Mouse (Mus musculus) CH12.LX (cell line): ENCODE measurements around the gene Hhex. TPM values are rescaled to one million over a fixed set of nuclear protein-coding genes. Genes with fewer than 3 reads are reported as not detected.

ENCODE experiments used
- DNase-seq: peaks from one replicate; pipeline ENCODE4 v3.0.0-alpha.2; 2013; ENCODE audit errors: extremely low read depth
- H3K27ac ChIP-seq: 2 replicates; pipeline ENCODE4 v1.5.1; 2012; ENCODE audit warnings: low read depth, mild to moderate bottlenecking, control low read depth, moderate library complexity; ENCODE audit not compliant: insufficient read depth
- H3K27me3 ChIP-seq: replicated peaks from 2 replicates; pipeline ENCODE3; 2012; ENCODE audit warnings: inconsistent platforms
- H3K36me3 ChIP-seq, 2 experiments: replicated peaks in 1 of 2; 2 replicates each; pipeline versions ENCODE3 to v1.6.1; 2012; ENCODE audit warnings: inconsistent platforms in 1 of 2, low read length in 1 of 2, mild to moderate bottlenecking in 1 of 2, mixed read lengths in 1 of 2, moderate library complexity in 1 of 2; ENCODE audit not compliant: control insufficient read depth in 1 of 2, insufficient read depth in 1 of 2
- H3K4me1 ChIP-seq, 2 experiments: 2 replicates each; pipeline ENCODE4 v1.6.1; 2012; ENCODE audit warnings: inconsistent platforms in 1 of 2, moderate library complexity in 1 of 2; ENCODE audit not compliant: insufficient read depth in 2 of 2, control insufficient read depth in 1 of 2
- H3K4me2 ChIP-seq: 2 replicates; pipeline ENCODE4 v1.6.1; 2012; ENCODE audit warnings: low read depth, mild to moderate bottlenecking, control low read depth; ENCODE audit not compliant: poor library complexity, insufficient read depth, severe bottlenecking
- H3K4me3 ChIP-seq, 3 experiments: fragments of 150-350 bp in 1 of 3; sonication (generic) in 1 of 3; replicated peaks in 1 of 3; 2 replicates each; pipeline versions ENCODE3 to v1.5.1; 2011 to 2012; ENCODE audit warnings: low read depth in 2 of 3, low read length in 2 of 3, mild to moderate bottlenecking in 2 of 3, moderate library complexity in 2 of 3, control low read depth in 1 of 3, improper control_type of control experiment in 1 of 3, inconsistent platforms in 1 of 3, mixed read lengths in 1 of 3; ENCODE audit not compliant: poor library complexity in 1 of 3
- H3K79me2 ChIP-seq: replicated peaks from 2 replicates; pipeline ENCODE4 v1.6.1; 2012; ENCODE audit warnings: mild to moderate bottlenecking, moderate library complexity; ENCODE audit not compliant: control insufficient read depth, poor library complexity, insufficient read depth, severe bottlenecking; ENCODE audit errors: extremely low read depth
- H3K9ac ChIP-seq: 2 replicates; pipeline ENCODE4 v1.6.1; 2012; ENCODE audit warnings: low read depth, mild to moderate bottlenecking, control low read depth, moderate library complexity; ENCODE audit not compliant: insufficient read depth
- H3K9me3 ChIP-seq: replicated peaks from 2 replicates; pipeline ENCODE3; 2012; ENCODE audit warnings: low read length, inconsistent platforms, mixed read lengths
- CHD1 ChIP-seq: IDR thresholded peaks from 2 replicates; pipeline ENCODE4 v1.6.1; 2012; ENCODE audit warnings: low read depth, low read length, improper control_type of control experiment, inconsistent platforms
- CTCF ChIP-seq, 2 experiments: IDR thresholded peaks in 1 of 2; conservative IDR thresholded peaks in 1 of 2; 2 replicates each; pipeline ENCODE4 v1.5.1; 2011 to 2012; ENCODE audit warnings: low read depth in 2 of 2, low read length in 2 of 2, improper control_type of control experiment in 1 of 2, inconsistent platforms in 1 of 2, mild to moderate bottlenecking in 1 of 2, moderate library complexity in 1 of 2
- ELF1 ChIP-seq: IDR thresholded peaks from 2 replicates; pipeline ENCODE4 v1.6.1; 2014; ENCODE audit warnings: low read depth, mild to moderate bottlenecking, inconsistent platforms, low read length, improper control_type of control experiment
- EP300 ChIP-seq: IDR thresholded peaks from 2 replicates; pipeline ENCODE4 v1.6.1; 2011; ENCODE audit warnings: low read length, improper control_type of control experiment
- GABPA ChIP-seq: IDR thresholded peaks from 2 replicates; pipeline ENCODE4 v1.6.1; 2012; ENCODE audit warnings: low read depth, low read length, improper control_type of control experiment, inconsistent platforms; ENCODE audit not compliant: insufficient replicate concordance
- IRF4 ChIP-seq: IDR thresholded peaks from 2 replicates; pipeline ENCODE4 v1.6.1; 2014; ENCODE audit warnings: low read depth, mild to moderate bottlenecking, inconsistent platforms, low read length, improper control_type of control experiment
- JUN ChIP-seq: IDR thresholded peaks from 2 replicates; pipeline ENCODE4 v1.6.1; 2011; ENCODE audit warnings: low read depth, mild to moderate bottlenecking, low read length, improper control_type of control experiment, moderate library complexity; ENCODE audit not compliant: insufficient read depth
- JUND ChIP-seq: conservative IDR thresholded peaks from 2 replicates; pipeline ENCODE4 v1.6.1; 2011; ENCODE audit warnings: low read depth, low read length, improper control_type of control experiment
- MAFK ChIP-seq: IDR thresholded peaks from 2 replicates; pipeline ENCODE4 v1.6.1; 2011; ENCODE audit warnings: low read length, improper control_type of control experiment; ENCODE audit not compliant: insufficient replicate concordance
- MAX ChIP-seq: IDR thresholded peaks from 2 replicates; pipeline ENCODE4 v1.6.1; 2011; ENCODE audit warnings: low read length, improper control_type of control experiment
- NRF1 ChIP-seq: IDR thresholded peaks from 2 replicates; pipeline ENCODE4 v1.6.1; 2014; ENCODE audit warnings: low read depth, mild to moderate bottlenecking, inconsistent platforms, low read length, improper control_type of control experiment, moderate library complexity
- POLR2A ChIP-seq: IDR thresholded peaks from 2 replicates; pipeline ENCODE4 v1.6.1; 2011; ENCODE audit warnings: low read depth, mild to moderate bottlenecking, improper control_type of control experiment, low read length
- POLR2AphosphoS2 ChIP-seq: IDR thresholded peaks from 2 replicates; pipeline ENCODE4 v1.6.1; 2011; ENCODE audit warnings: low read depth, low read length, improper control_type of control experiment
- RAD21 ChIP-seq: IDR thresholded peaks from 2 replicates; pipeline ENCODE4 v1.6.1; 2011; ENCODE audit warnings: low read depth, mild to moderate bottlenecking, low read length, improper control_type of control experiment, moderate library complexity
- RCOR1 ChIP-seq: conservative IDR thresholded peaks from 2 replicates; pipeline ENCODE4 v1.6.1; 2012; ENCODE audit warnings: low read depth, mild to moderate bottlenecking, inconsistent platforms, low read length, improper control_type of control experiment
- SIN3A ChIP-seq: IDR thresholded peaks from 2 replicates; pipeline ENCODE4 v1.6.1; 2012; ENCODE audit warnings: low read length, improper control_type of control experiment, inconsistent platforms
- TBP ChIP-seq: conservative IDR thresholded peaks from 2 replicates; pipeline ENCODE4 v1.6.1; 2011; ENCODE audit warnings: low read depth, low read length, improper control_type of control experiment
- ZC3H11A ChIP-seq: IDR thresholded peaks from 2 replicates; pipeline ENCODE4 v1.6.1; 2012; ENCODE audit warnings: low read depth, mild to moderate bottlenecking, inconsistent platforms, low read length, improper control_type of control experiment
- ZMIZ1 ChIP-seq: IDR thresholded peaks from 2 replicates; pipeline ENCODE4 v1.6.1; 2012; ENCODE audit warnings: low read depth, mild to moderate bottlenecking, inconsistent platforms, low read length, improper control_type of control experiment
- ZNF384 ChIP-seq: IDR thresholded peaks from 2 replicates; pipeline ENCODE4 v1.6.1; 2012; ENCODE audit warnings: low read depth, low read length, improper control_type of control experiment, inconsistent platforms
- dilution Hi-C: fragments of 300-500 bp; cut with MboI; formaldehyde crosslinking; loops from 2 replicates; pipeline ENCODE4 v1.14.3; 2020; ENCODE audit warnings: low sequenced_read_pairs; ENCODE audit not compliant: extremely low pct_unique_long_range_greater_than_20kb, extremely low pct_ligation_motif_present
- in situ Hi-C: fragments of 300-500 bp; cut with MboI; formaldehyde crosslinking; loops from 3 replicates; pipeline ENCODE4 v1.14.3; 2019; ENCODE audit warnings: low sequenced_read_pairs, low pct_ligation_motif_present, low pct_unique_long_range_greater_than_20kb, mixed read lengths
- polyA plus RNA-seq: library from polyadenylated mRNA; unstranded; fragments of >175 nt; gene quantifications from 2 replicates; pipeline ENCODE4 v1.2.1, GENCODE M21; 2012; ENCODE audit warnings: low read depth; ENCODE audit not compliant: insufficient read length
- total RNA-seq, 2 experiments: library from RNA; depleted of rRNA; stranded (reverse); fragments of 300-350 nt in 1 of 2; fragments of >200 nt in 1 of 2; gene quantifications; 2 replicates each; pipeline ENCODE4 v1.2.3; 2012 to 2014

Gene Hhex
- total and polyA plus RNA-seq, 3 experiments: 7.3 to 42.0 (median 9.1) TPM

- H3K27me3 ChIP-seq: no peaks in the 10 kb centered on the region
- H3K79me2 ChIP-seq: no peaks in the 10 kb centered on the region
- no peaks in the 10 kb centered on the region for H3K9me3 ChIP-seq
- H3K27ac ChIP-seq: no peak overlapping the region
- H3K4me3 ChIP-seq: no peak overlapping the region
- peak overlapping the region; percentile 26; the same call in 1 of the 2 replicates for H3K9ac ChIP-seq
- in situ Hi-C loops: no loop called here
- peaks cover 0 to 5% of the 10 kb centered on the region in 2 experiments for H3K36me3 ChIP-seq
- dilution Hi-C loops: no loop called here
- peaks cover 2 to 10% of the 10 kb centered on the region in 2 experiments; a peak in 3 of 4 replicates for H3K4me1 ChIP-seq
- DNase-seq: no peak
- TF ChIP-seq ZMIZ1: no peak
- no peak for TF ChIP-seq MAFK
- no peak for TF ChIP-seq IRF4
- H3K4me2 ChIP-seq: peak overlapping the region; percentile 13; the same call in 1 of the 2 replicates
Measured at GRCm38 (mm10) chr19:37448212-37448611, 13.6 kb downstream of the Hhex start.

GRCm38 (mm10) chr19:37449246-37449645, 14.6 kb downstream of the Hhex start:
- Histone ChIP-seq H3K36me3 (peaks cover 0 to 2% of the 10 kb centered on the region in 2 experiments), H3K4me3 (no peak overlapping the region), H3K27me3 (no peaks in the 10 kb centered on the region), H3K27ac (no peak overlapping the region), H3K4me1 (peaks cover 2 to 10% of the 10 kb centered on the region in 2 experiments; a peak in 3 of 4 replicates), H3K79me2 (no peaks in the 10 kb centered on the region), H3K9me3 (no peaks in the 10 kb centered on the region), H3K4me2 (no peak overlapping the region), H3K9ac (no peak overlapping the region)
- TF ChIP-seq MAX (no peak), RAD21 (no peak), IRF4 (no peak), POLR2AphosphoS2 (no peak), ZNF384 (no peak), EP300 (no peak), CHD1 (no peak), TBP (no peak), RCOR1 (no peak)
- dilution Hi-C loops: no loop called here
- DNase-seq: no peak
- in situ Hi-C loops: no loop called here

- Histone ChIP-seq H3K36me3 (no peaks in the 10 kb centered on the region), H3K4me2 (no peak overlapping the region), H3K79me2 (no peaks in the 10 kb centered on the region), H3K27me3 (no peaks in the 10 kb centered on the region), H3K27ac (no peak overlapping the region), H3K4me3 (no peak overlapping the region), H3K9me3 (peaks cover 17% of the 10 kb centered on the region), H3K9ac (no peak overlapping the region), H3K4me1 (no peaks in the 10 kb centered on the region)
- no peak for DNase-seq
- dilution Hi-C loops (no loop called here), in situ Hi-C loops (no loop called here)
- no peak for TF ChIP-seq JUN
- TF ChIP-seq NRF1: no peak
- TF ChIP-seq TBP: no peak
- TF ChIP-seq ZC3H11A: no peak
- no peak for TF ChIP-seq MAX
- no peak for TF ChIP-seq CTCF (conservative IDR thresholded peaks at IDR 0.05 in 1 of 2, IDR thresholded peaks at IDR 0.05 in 1 of 2; ENCODE audit: low read depth in 2 of 2, low read length in 2 of 2)
- no peak for TF ChIP-seq SIN3A
- TF ChIP-seq JUND: no peak
- no peak for TF ChIP-seq GABPA
- TF ChIP-seq IRF4: no peak
- no peak for TF ChIP-seq POLR2A
- no peak for TF ChIP-seq ELF1
- no peak for TF ChIP-seq RCOR1
Measured at GRCm38 (mm10) chr19:37455528-37455927, 20.9 kb downstream of the Hhex start.
